Mouse (Mus musculus) urinary bladder, postnatal 4 days (tissue): ENCODE results near the gene 4931409K22Rik.
A peak's percentile ranks its signal among the peaks of the same experiment; 100 is the strongest.

Experiments
- DNase-seq, 2 experiments: peaks; one replicate each; pipeline ENCODE4 v3.0.0; 2021 to 2022; ENCODE audit warnings: low spot score in 2 of 2

4931409K22Rik gene

DNA sequence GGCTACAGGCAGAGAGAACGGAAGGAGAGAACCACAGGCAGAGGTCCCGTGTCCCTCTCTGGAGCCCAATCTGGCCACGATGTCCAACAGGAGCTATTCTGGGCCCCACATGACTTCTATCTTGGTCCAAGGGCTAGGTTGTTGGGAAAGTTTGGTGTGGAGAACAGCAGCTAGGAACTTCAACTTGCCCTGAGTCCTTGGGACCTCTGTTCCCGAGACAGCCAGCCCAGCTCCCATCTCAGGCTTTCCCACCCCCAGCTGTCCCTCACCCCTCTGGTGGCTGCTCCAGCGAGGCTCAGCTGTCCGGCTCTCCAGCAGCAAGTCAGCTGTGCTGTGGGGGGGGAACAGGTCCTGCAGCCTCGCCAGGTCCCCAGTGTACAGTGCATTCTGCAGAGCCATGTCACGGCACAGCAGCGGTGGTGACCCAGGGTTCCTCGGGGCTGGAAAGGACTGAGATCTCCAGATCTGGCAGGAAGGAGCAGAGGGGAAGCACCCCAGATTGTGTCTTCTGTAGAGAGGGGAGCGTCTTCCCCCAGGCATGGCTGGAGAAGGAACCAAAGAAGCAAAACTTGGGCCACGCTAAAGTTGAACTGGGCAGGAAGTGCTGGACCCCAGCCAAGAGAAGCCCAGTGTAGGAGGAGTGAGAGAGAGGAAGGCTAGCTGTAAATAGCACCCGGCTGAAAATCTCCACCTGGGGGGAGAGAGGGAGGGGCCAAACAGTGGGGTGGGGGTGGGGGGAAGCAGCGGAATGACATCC is 16.0 kb downstream of the 4931409K22Rik start, which contains the start of gene Asb10:
Asb10 (minus strand) TSS at position 592 of the 757 bp plus-strand sequence.
- peak; percentile 63 to 75 for DNase-seq

DNA sequence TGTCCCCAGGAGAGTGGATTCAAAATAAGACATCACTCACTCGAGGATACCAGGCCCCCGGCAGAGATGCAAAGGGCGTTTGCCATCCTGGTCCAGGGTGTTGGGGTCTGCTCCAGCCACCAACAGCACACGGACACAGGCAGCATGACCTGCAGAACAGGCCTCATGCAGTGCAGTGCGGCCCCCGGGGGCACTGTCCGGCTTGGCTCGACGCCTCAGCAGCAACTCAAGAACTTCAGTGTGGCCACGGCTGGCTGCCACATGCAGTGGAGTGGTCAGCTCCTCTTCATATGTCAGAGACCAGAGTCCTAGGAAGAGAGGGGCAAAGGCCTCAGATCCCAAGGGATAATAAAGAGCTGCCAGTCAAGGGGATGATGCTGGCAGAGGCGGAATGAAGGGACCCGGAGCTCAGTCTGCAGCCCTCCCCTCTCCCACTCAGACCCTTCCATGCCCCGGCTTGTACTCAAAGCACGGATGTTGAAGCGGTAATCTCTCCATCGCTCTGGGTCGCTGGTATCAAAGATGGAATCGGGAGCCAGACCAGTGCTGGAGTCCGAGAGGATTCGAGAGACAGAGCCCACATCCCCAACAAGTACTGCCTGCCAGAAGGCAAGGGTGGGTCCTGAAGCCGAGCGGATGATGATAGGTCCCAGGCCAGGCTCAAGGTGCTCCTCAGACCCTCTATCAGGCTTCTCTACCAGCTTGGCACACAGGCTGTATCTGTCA is 16.9 kb downstream of the 4931409K22Rik start:
- no peak for DNase-seq

DNA sequence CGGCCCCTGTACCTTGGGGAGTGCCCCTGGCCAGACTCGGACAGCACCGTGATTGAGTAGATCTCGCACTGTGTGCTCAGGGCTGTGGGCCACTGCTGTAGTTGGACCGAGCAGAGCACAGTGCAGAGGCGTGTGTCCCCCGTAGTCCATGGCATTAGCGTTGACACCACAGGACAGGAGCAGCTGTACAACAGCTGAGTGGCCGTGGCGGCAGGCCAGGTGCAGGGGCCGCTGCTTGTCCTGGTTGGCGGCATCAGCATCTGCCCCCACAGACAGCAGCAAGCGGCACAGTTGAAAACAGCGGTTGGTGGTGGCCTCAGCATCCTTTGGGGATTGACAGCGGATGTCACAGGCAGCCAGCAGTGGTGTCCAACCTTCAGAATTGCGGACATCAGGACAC is 19.0 kb downstream of the 4931409K22Rik start:
- DNase-seq = no peak

DNA sequence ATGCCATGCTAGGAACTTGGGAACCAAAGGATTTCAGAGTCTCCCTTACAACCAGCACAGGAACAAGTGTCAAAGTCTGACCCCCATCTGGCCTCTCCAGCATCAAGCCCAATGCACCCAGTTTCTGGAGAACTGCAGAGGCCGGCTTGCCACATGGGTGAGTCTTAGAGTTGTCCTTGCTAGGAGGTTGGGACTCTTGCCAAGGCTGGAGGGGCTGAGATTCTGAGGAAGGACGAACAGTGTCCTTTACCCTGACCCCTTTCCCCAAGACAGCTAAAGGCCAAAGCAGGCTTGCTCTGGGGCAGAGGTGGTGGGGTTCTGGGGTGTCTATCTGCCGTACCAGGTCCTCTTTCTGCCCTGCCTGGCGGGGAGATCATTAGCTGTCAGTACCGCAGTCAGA is 20.1 kb downstream of the 4931409K22Rik start:
- no peak for DNase-seq

DNA sequence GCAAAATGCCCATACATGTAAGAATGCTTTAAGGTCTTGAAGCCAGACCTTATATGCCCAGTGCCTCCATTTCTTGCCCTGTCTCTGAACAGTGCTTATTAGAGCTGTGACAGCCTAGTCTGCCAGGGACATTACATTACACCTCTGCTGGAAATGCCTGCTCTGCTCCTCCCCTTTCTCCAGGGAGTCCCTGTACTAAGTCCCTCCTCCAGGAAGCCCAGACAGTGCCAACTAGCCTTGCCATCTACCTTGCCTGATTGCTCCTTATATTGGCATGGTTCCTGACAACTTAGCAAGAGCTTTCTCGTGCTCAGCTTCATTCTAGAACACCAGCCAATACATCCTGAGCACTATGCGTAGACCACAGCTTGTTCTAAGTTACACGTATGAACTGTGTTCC is 20.9 kb downstream of the 4931409K22Rik start:
- no peak for DNase-seq

DNA sequence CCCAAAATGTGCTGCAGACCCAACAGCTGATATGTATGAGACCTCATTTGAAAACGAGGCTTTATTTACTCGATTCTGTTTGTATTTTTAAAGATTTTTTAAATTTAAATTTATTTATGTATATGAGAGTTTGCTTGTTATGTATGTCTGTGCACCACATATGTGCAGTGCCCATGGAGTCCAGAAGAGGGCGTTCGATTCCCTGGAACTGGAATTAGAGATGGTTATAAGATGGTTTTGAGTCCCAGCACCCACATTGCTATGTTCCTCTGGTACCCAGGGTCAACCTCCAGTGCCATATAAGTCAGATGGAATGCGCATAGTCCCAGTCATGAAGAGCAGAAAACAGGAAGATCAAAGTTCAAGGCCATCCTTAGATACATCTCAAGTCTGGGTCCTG is 22.3 kb downstream of the 4931409K22Rik start:
- no peak for DNase-seq

DNA sequence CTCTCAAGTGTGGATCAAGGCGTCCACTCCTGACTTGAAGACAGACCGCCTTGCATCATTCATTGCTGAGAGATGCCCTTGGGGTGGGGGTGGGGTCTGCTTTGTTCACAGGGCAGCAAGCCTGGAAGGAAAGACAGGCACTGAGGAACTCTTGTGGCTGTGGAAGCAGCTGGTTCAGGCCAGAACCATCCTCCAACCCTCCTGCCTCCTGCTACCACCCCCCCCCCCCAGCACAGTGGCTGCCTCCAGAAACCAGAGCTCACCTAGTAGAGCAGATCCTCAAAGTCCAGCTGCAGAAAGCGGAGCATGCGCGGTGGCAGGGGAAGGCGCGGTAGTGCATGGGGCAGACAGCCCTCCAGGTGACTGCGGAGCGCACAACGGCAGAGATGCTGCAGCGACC is 23.2 kb downstream of the 4931409K22Rik start:
- no peak for DNase-seq

DNA sequence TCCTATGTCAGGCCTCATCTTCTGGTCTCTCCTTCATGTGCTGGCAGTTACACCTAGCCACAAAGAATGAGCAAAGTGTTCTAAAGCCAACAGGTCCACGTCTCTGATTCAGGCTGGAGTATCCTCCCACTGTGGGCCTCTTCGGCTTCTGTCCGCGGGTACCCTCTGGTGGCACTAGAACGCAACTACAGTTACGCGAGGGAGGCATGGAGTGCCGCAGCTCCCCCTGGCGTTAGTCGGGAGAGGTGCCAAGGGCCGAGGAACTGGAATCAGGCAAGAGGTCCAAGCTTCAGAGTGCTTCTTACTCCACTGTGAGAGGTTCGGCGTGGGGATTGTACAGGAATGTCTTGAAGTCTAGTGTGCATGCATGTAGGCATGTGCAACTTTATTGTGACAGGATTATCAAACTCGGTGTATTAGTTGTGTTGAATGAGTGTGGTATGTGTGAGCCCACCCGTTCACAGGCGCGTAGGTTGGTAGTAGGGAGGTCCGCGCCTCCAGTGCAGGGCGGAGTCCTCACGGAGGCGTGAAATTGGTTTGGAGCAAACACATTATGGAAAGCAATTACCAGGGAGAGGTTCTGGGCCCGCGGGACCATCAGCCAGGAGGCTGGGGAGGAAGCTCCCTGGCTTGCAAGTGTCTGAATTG is 26.4 kb downstream of the 4931409K22Rik start:
- DNase-seq = peak; percentile 85 to 93

DNA sequence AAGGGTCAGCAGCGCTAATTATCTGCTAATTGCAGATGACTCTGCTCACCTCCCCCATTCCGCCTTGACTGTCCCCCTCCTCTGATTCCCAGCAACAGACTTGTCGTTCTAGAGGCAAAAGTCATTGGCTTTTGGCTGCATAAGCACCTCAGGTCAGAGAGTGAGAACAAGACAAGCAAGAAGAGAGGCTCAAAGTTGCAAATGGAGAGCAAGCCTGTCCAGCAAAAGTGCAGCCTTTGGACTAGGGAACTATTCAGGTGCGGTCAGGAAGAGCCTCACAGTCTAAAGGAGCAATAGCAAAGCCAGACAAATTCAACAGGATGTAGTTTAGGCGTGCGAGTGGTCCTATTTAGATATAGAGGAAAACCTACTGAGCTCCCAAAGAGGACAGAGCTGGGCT is 28.8 kb downstream of the 4931409K22Rik start:
- DNase-seq = no peak

DNA sequence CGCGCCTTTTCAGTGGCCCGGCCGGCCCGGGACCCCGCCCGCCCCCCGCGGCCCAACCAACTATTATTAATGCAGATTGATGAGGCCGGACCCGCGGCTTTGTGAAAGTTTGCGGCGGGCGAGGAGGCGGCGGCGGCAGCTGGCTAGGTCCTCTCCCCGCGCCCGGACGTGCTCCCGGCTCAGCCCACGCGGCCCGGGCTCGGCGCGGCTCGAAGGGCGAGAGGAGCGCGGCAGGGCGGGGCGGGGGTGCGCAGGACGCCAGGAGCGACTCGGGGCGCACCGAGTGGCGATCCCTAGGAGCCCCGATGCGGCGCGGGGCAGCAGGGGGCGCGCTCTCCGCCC is 29.7 kb downstream of the 4931409K22Rik start, which contains the start of gene Gbx1:
Gbx1 (minus strand) TSS at position 314 of the 342 bp plus-strand sequence.
- DNase-seq = no peak

DNA sequence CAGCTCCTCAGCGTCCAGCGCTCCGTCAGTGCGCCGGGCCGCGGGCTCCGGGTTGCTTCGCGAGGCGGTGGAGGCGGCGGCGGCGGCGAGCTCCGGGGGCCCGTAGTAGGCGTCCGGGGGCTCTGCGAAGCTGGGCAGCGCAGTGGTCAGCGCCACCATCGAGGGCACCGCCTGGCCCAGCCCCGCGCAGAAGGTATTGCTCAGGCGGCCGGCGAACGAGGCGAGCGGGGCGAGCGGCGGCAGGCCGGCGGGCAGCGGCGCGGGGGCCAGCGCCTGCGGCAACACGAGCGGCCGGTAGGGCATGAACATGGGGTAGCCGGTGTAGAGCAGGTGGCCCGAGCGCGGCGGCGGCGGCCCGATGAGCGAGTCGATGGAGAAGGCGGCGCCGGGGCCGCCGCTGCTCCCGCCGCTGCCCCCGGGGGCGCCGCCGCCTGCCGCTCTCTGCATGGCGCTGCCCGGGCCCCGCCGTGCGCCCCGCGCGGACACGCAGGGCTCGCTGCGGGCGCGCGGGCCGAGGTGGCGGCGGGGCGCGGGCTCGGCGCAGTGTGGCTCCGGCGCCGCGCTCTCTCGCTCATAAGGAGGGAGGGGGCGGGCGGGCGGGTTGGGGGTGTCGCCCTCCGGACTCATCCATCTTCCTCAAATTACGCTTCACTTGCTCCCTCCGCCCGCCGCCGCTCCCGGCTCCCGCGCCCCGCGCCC is 30.3 kb downstream of the 4931409K22Rik start:
- DNase-seq = no peak

DNA sequence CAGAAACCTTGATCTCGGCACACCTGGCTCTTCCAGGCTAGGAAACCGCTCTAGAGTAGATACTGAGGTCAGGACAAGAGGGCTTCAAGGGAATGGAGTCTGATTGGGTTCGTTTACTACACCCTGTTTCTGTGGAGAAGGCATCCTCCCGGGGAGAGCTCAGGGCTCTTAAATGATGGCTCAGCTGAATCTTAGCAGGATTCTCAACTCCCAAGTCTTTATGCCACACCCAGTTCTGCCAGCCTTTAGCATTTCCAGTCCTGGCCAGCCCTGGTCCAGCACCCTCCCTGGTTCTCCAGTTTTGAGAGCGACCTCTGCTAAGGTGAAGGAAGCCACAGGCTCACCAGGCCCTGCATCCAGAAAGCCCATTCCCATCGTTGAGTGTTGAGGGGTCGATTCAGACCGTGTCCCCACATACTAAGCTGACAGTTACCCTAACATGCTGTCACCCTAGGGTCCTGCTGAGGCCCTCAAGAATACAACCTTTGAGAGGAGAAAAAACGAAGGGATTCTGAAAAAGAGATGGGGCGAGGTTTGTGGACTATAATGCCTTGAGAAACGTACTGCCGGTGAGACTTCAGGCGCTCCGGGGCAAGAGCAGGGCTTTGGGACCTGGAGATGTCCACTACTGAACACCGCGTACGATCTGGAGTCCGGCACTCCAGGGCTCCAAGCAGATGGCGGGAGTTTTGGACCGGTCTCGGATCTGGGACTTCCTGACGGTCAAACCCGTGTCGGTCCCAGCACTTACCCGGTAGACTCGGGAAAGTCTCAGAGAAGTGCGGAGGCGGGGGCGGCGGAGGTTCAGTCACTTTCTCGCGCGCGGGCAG is 31.0 kb downstream of the 4931409K22Rik start:
- no peak for DNase-seq

DNA sequence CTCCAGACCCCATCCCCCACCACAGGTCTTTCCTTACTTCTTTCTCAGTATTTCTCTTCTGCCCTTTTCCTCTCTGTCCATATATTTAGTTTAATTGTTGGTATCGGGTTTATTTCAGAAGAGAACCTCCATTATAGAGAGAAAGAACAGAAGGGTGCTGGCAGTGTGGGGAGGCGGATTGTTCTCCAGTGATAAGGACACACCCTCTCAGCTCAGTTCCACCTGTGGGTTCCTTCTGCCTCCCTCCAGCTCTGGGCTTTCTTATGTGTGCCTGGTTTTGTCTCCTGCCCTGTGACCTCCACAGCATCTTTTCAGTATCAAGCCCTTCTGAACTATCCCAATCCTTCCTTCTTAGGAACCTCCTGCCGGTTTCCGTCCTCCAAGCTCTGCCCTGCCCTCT is 32.1 kb downstream of the 4931409K22Rik start:
- no peak for DNase-seq

DNA sequence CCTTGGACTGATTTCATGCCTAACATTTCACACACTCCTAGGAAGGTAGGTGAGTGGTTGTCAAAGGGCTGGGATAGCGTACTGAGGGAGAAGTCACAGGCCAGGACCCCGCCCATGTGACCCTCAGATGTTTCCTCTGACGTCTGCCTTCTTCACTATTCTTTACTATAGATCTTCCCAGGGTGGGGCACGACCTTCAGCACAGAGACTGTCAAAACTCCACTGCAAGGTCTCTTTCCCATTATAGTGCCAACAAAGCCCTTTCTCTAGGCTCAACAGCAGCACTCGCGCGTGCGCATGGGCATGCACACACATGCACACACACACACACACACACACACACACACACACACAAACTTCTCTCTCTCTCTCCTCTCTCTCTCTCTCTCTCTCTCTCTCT is 32.8 kb downstream of the 4931409K22Rik start:
- no peak for DNase-seq

DNA sequence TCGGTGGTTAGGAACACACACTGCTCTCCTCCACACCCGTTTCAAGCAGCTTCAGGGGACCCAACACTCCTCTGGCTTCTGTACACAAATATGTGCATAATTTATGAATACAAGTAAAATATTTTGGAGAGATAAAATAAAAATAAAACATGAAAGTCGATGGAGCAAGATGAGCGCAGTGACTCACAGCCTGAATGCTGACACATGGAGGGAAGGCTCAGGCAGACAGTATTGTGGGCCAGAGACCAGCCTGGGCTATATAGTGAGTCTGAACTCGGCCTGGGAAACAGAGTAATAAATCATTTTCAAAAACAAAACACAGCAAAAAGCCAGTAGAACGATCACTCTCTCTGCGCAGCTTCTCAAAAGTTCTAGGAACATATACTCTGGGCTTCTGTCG is 35.2 kb downstream of the 4931409K22Rik start:
- DNase-seq = no peak

DNA sequence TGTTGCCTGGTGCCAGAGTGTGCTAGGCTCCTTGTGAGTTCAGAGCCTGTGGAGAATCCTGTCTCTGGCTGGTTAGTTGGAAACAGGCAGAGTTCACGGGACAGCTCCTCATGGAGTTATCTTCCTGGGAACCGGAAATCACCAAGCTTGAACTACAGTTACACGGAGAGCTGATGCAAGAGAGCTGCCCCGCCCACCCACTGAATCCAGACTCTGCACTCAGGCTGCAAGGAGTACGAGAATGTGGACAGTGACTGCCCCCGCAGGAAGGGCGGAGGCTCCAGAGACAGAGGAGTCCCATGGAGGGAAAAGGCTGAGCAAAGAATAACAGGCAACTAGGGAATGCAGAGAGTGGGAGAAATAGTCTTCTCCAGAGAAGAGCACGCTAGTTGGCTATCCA is 44.3 kb downstream of the 4931409K22Rik start:
- peak; percentile 54 to 75 for DNase-seq

DNA sequence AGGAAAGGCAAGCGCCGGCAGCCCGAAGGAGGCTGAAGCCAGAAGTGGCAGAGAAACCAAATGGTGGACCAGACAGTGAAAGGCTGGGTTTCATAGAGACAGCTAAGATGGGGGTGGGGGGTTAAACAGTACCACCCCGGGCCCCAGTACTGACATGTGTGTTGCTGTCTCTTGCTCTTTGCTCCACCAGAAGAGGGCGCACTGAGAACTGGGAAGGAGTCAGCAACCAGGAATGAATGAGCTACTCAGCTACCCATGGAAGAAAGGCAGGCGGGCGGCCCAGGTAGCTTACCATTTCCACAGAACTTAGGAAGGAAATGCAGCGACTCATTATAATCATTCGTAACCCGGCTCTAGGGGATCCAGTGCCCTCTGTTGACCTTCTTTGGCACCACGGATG is 46.0 kb downstream of the 4931409K22Rik start:
- no peak for DNase-seq

DNA sequence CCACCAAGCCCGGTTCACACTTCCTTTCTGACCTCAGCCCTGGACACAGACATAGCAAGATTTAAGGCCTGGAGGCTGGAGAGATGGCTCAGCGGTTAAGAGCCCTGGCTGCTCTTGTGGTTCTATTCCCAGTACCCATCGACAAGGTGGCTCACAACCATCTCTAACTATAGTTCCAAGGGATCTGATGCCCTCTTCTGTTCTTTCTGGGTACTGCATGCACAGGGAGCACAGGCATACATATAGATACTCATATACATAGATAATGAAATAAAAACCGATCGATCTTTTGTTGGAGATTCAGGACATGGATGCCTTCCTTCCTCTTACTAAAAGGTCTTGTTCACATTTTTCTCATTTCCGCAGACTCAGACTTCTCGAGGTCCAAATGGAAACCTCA is 48.2 kb downstream of the 4931409K22Rik start:
- no peak for DNase-seq

DNA sequence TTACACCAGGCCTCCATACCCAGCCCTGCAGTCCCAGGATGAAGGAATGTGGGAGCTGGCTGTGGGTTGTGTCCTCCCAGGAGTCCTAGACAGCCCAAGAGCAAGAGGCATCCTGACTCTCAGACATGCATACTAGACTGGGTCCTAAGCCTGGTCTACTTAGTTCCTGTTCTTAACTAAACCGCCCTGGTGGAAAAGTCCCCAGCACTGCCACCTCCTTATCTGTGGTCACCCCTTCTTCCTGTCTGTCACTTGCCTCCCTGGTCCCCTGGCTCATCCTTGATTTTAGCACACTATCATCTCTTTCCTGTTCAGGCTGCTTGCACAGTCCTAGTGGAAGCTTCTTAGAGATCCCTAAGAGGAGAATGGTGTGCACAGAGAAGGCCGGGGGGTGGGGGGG is 51.1 kb downstream of the 4931409K22Rik start:
- no peak for DNase-seq

DNA sequence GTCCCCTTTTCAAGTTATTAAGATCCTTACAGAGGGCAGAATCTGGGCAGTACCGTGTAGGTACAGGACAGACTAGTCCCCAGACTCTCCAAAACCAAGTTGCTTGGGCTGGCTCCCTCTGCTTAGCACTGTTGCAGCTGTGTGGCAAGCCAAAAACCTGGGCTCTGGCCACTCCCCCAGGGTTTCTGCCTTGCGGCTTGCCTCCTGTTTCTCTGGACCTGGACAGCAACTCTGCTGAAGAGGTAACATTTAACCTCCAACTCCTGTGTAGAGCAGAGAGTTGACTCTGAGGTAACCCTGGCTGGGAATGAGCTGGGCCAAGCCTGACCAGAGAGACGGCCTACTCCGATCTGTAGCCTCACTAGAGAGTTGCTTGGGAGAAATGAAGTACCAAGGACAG is 53.8 kb downstream of the 4931409K22Rik start:
- no peak for DNase-seq

DNA sequence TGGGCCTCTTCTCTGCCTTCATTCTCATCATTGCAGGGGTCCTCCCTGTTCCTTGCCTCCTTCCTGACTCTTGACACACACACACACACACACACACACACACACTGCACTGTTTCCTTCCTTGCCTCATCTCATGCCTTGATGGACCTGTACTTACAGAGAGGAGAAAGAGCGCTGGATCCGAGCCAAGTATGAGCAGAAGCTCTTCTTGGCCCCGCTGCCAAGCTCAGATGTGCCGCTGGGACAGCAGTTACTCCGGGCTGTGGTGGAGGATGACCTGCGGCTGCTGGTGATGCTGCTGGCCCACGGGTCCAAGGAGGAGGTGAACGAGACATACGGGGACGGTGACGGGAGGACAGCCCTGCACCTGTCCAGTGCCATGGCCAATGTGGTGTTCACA is 55.8 kb downstream of the 4931409K22Rik start:
- no peak for DNase-seq
